Mouse (Mus musculus): ENCODE data around the gene Tmem170b. TPM values are rescaled to one million over a fixed set of nuclear protein-coding genes. Genes with fewer than 3 reads are reported as not detected.

Gene Tmem170b
- polyA plus RNA-seq, 1 experiment = 21.9 TPM

DNA sequence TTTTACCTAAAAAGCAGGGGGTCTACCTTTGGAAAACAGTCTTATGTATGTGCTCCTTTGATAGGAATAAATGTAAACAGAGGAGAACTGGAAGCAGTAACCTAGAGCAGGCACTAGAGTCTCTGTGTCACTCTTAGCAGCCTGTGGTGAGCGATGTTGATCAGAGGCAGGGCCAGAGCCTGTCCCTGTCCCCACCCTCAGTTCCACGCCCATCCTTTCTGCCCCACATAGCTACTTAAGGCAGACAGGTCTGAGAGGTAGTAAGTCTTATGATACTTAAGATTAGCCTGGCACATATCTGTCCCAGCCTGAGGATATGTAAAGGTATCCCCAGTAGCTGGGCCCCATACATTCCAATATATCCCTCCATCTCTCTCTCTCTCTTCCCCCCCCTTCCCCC is 2.9 kb downstream of the Tmem170b start:
- Histone ChIP-seq H3K27ac (ENCODE audit: insufficient read depth, low read length) (no peak overlapping the region), H3K4me3 (ENCODE audit: insufficient read depth, low read length) (no peak overlapping the region), H3K4me1 (ENCODE audit: control insufficient read depth, insufficient read depth, low read length) (peaks cover 5% of the 10 kb centered on the region)
- TF ChIP-seq POLR2A (IDR thresholded peaks at IDR 0.05; ENCODE audit: extremely low read depth, insufficient read depth, low read length) (no peak), CTCF (IDR thresholded peaks at IDR 0.05; ENCODE audit: extremely low read depth, insufficient read depth, low read length) (no peak)

DNA sequence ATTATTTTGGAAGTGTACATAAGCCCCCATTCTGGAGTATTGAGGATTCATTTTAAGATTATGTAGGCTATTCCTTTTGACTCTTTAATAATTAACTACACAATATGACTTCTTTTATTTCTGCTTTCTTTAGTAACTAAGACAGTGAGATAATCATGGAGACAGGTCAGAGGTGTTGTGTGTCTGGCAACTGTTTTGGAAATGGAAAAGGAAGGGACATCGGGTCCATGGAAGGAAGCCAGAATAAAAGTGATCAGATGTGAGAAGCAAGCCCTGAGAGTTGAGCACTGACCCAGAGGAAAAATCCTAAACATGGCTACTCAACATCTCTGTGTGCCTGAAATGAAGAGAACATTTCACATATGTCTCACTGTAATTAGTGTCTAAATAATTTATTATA is 5.3 kb downstream of the Tmem170b start:
- Histone ChIP-seq H3K4me3 (ENCODE audit: insufficient read depth, low read length) (no peak overlapping the region), H3K4me1 (ENCODE audit: control insufficient read depth, insufficient read depth, low read length) (peaks cover 9% of the 10 kb centered on the region), H3K27ac (ENCODE audit: insufficient read depth, low read length) (no peak overlapping the region)
- TF ChIP-seq CTCF (IDR thresholded peaks at IDR 0.05; ENCODE audit: extremely low read depth, insufficient read depth, low read length) (no peak), POLR2A (IDR thresholded peaks at IDR 0.05; ENCODE audit: extremely low read depth, insufficient read depth, low read length) (no peak)

DNA sequence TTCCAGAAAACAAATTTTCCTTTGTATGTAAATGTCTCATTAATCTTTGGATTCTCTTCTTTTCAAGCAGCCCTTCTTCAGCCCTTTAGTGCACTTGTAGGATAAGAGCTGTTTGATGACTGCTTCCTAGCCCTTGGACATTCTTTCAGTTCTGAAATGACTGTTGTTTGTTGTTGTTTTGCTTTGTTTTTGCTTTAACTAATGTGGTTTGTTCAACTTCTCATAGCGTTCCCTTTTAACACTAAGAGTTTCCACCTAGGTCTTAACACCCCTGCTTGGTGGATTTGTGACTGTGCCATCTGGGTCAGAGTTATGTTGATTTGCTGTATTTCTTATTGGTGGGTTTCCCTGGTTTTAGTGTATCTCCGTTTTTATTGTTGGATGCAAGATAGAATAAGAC is 8.8 kb downstream of the Tmem170b start:
- H3K4me3 ChIP-seq (ENCODE audit: insufficient read depth, low read length) = no peak overlapping the region
- peaks cover 9% of the 10 kb centered on the region for H3K4me1 ChIP-seq (ENCODE audit: control insufficient read depth, insufficient read depth, low read length)
- TF ChIP-seq POLR2A (IDR thresholded peaks at IDR 0.05; ENCODE audit: extremely low read depth, insufficient read depth, low read length) = no peak
- no peak for TF ChIP-seq CTCF (IDR thresholded peaks at IDR 0.05; ENCODE audit: extremely low read depth, insufficient read depth, low read length)
- no peak overlapping the region for H3K27ac ChIP-seq (ENCODE audit: insufficient read depth, low read length)

DNA sequence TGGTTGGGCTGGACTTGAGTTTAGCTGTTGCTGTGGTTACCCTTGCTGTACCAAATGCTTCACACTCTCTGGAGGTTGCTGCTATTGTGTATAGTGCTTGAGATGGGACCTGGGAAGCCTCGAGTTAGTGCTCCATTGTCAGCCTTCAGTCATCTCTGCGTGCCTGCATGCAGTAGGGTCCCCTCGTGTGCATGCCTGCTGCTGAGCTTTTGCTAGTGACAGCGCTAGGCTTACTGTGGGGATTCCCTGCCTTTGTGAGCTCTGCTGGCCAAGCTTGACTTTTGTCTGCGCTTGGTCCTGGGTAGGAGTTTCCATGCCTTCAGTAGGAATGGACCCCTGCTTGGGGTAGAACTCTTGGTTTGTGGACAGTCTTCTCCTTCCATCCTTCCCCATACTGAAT is 9.3 kb downstream of the Tmem170b start:
- peaks cover 9% of the 10 kb centered on the region for H3K4me1 ChIP-seq (ENCODE audit: control insufficient read depth, insufficient read depth, low read length)
- no peak overlapping the region for H3K4me3 ChIP-seq (ENCODE audit: insufficient read depth, low read length)
- no peak overlapping the region for H3K27ac ChIP-seq (ENCODE audit: insufficient read depth, low read length)
- no peak for TF ChIP-seq POLR2A (IDR thresholded peaks at IDR 0.05; ENCODE audit: extremely low read depth, insufficient read depth, low read length)
- TF ChIP-seq CTCF (IDR thresholded peaks at IDR 0.05; ENCODE audit: extremely low read depth, insufficient read depth, low read length) = no peak

DNA sequence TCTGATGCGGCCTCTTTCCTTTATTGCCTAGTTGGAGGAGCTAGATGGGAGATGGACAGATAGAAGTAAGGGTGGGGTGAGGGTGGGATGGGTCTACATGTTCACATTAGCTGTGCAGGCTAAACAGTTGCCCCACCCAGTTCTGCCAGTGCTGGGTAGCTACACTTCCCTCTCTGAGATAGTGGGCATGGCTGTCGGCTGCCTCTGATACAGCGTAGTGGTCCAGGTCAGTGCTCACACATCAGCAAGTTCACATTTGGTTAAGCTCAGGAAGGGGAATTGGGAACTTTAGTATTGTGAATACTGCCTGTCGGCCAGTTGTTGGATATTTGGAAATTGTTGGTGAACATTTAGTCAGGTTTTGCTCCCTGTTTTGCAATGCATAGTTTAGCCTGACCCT is 13.8 kb downstream of the Tmem170b start:
- Histone ChIP-seq H3K27ac (ENCODE audit: insufficient read depth, low read length) (no peak overlapping the region; the same call in 1 of the 2 replicates), H3K4me3 (ENCODE audit: insufficient read depth, low read length) (no peak overlapping the region), H3K4me1 (ENCODE audit: control insufficient read depth, insufficient read depth, low read length) (peaks cover 9% of the 10 kb centered on the region)
- no peak for TF ChIP-seq CTCF (IDR thresholded peaks at IDR 0.05; ENCODE audit: extremely low read depth, insufficient read depth, low read length)
- no peak for TF ChIP-seq POLR2A (IDR thresholded peaks at IDR 0.05; ENCODE audit: extremely low read depth, insufficient read depth, low read length)

DNA sequence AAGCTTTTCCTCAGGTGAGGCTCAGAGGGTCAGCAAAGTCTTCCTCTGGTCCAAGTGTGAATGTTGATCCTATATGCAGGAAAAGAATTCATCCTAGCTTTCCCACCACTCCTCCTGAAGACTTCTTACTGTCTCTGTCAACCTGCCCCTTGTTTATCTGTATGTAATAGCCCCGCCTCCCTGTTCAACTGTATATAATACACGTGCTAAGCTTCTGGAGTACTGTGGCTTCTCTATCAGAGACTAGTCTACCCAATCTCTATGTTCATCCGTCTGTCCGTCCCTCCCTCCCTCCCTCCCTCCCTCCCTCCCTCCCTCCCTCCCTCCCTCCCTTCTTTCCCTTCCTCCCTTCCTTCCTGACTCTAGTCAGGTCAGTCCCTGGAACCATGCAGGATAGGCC is 14.4 kb downstream of the Tmem170b start:
- Histone ChIP-seq H3K4me3 (ENCODE audit: insufficient read depth, low read length) (no peak overlapping the region), H3K27ac (ENCODE audit: insufficient read depth, low read length) (no peak overlapping the region), H3K4me1 (ENCODE audit: control insufficient read depth, insufficient read depth, low read length) (peaks cover 8% of the 10 kb centered on the region)
- TF ChIP-seq CTCF (IDR thresholded peaks at IDR 0.05; ENCODE audit: extremely low read depth, insufficient read depth, low read length) = no peak
- no peak for TF ChIP-seq POLR2A (IDR thresholded peaks at IDR 0.05; ENCODE audit: extremely low read depth, insufficient read depth, low read length)

DNA sequence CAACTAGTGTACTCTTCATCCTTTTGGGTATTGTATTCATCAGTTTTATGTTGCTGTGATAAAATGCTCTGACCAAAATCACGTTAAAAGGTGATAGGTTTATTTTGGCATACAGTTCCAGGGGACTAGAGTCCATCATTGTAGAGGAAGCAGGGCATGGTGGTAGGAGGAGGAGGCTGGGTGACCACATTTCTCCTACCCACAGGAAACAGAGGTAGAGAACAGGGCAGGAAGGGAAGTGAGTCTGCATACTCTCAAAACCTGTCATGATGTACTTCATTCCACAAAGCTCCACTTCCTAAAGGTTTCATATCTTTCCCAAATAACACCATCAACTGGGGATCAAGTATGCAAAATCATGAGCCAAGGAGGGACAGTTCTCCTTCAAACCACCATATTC is 18.4 kb downstream of the Tmem170b start:
- Histone ChIP-seq H3K4me3 (ENCODE audit: insufficient read depth, low read length) (no peak overlapping the region), H3K4me1 (ENCODE audit: control insufficient read depth, insufficient read depth, low read length) (peaks cover 14% of the 10 kb centered on the region), H3K27ac (ENCODE audit: insufficient read depth, low read length) (no peak overlapping the region)
- TF ChIP-seq POLR2A (IDR thresholded peaks at IDR 0.05; ENCODE audit: extremely low read depth, insufficient read depth, low read length) (no peak), CTCF (IDR thresholded peaks at IDR 0.05; ENCODE audit: extremely low read depth, insufficient read depth, low read length) (no peak)

DNA sequence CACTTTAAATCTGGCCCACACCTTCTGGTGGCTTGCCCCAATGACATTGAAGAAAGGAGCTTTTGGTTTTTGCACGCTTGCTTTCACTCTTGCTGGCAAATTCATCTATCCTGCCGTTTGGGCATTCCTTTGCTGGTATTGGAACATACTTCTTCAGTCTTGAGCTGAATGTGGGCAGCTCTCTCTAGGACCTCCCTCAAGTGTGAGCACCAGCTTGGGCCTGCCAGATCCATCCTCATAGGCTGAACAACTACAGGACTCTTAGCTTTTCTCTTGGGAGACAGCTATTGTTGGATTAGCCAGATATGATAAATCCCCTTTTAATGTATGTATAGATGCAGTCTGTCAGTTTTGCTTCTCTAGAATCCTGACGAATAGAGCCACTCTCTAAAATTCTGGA is 19.5 kb downstream of the Tmem170b start:
- Histone ChIP-seq H3K4me3 (ENCODE audit: insufficient read depth, low read length) (no peak overlapping the region), H3K27ac (ENCODE audit: insufficient read depth, low read length) (no peak overlapping the region), H3K4me1 (ENCODE audit: control insufficient read depth, insufficient read depth, low read length) (peaks cover 10% of the 10 kb centered on the region)
- TF ChIP-seq CTCF (IDR thresholded peaks at IDR 0.05; ENCODE audit: extremely low read depth, insufficient read depth, low read length) (no peak), POLR2A (IDR thresholded peaks at IDR 0.05; ENCODE audit: extremely low read depth, insufficient read depth, low read length) (no peak)

DNA sequence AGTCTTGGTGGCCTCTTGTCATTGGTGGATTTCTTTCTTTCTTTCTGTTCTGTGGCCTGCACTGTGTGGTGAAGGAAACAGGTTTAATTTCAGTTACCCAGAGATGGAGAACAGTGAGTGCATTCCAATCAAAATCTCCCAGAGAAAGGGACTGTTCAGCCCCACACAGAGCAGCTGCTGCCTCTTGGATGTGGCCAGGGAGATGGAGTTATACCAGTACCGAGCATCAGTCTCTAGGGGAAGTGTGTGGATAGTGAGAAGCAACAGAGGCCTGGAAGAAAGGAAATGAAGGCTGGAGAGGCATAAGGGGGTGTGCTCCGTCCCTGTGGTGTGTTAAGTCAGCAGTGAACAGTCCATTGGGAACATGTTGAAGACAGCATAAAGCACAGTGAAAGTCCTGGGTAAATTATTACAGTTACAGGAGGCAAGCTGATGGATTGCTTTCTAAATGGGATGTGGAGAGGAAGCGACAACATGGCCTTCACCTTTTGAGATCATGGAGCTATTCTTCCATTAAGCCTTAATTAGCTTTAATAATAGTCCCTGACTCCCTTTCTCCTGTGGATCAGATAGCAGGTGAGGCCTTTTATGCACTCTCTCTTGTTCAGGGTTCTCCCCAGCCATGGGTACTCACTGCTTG is 21.7 kb downstream of the Tmem170b start:
- TF ChIP-seq POLR2A (IDR thresholded peaks at IDR 0.05; ENCODE audit: extremely low read depth, insufficient read depth, low read length) (no peak), CTCF (IDR thresholded peaks at IDR 0.05; ENCODE audit: extremely low read depth, insufficient read depth, low read length) (no peak)
- peaks cover 10% of the 10 kb centered on the region for H3K4me1 ChIP-seq (ENCODE audit: control insufficient read depth, insufficient read depth, low read length)
- H3K27ac ChIP-seq (ENCODE audit: insufficient read depth, low read length) = no peak overlapping the region
- no peak overlapping the region for H3K4me3 ChIP-seq (ENCODE audit: insufficient read depth, low read length)

DNA sequence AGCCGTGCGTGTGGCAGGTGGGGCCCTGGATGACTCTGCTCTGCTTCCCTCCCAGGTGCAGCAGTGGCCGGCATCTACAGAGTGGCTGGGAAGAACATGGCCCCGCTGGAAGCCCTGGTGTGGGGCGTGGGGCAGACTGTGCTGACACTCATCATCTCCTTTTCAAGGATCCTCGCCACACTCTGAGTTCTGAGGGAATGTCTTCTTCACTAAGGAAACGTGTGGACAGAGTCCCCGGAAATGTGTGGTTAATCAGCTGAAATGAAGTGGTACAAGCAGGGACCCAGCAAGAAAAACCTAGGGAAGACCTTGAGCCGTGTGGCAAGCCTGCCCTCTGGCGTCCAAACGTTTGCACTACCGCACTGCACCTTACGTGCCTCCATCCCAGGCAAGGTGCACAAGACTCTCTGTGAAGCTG is 28.7 kb downstream of the Tmem170b start:
- Histone ChIP-seq H3K4me1 (ENCODE audit: control insufficient read depth, insufficient read depth, low read length) (peaks cover 2% of the 10 kb centered on the region), H3K4me3 (ENCODE audit: insufficient read depth, low read length) (no peak overlapping the region), H3K27ac (ENCODE audit: insufficient read depth, low read length) (no peak overlapping the region)
- TF ChIP-seq POLR2A (IDR thresholded peaks at IDR 0.05; ENCODE audit: extremely low read depth, insufficient read depth, low read length) (no peak), CTCF (IDR thresholded peaks at IDR 0.05; ENCODE audit: extremely low read depth, insufficient read depth, low read length) (peak; percentile 96)
